Mouse (Mus musculus): Measurements from ENCODE around the gene Chil4. TPM values are rescaled to one million over a fixed set of nuclear protein-coding genes. Genes with fewer than 3 reads are reported as not detected.
"Not testable (repeated sequence)": the region's sequence is repeated elsewhere in the genome, so short reads cannot be mapped to it uniquely, and the experiment has no call there.

The Chil4 gene
- not detected for total RNA-seq (2021)
- long read RNA-seq, experiment 1 = 0 reads
- long read RNA-seq, experiment 2 = 0 reads

DNA sequence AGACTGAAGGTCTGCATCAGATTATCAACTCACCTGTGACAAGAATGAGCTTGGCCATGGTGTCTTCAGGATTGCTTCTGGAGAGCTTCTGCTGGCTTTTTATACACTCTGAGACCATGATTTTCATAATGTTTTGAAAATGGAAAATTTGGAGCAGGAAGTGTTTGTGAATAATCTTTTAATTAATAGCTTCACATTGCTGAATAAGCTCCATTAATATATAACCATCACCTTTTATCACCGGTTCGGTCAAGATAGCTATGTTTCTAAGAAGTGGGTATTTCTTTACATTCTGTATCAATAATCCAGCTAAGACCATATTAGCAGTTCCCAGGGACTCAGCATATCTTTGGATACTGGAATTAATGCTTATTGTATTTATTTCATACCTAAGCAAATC lies at the start of gene Chil4:
Gene Chil4, minus strand, starts transcription at position 101 of the 400 bp plus-strand sequence.
- DNase-seq (ENCODE audit: low spot score in 2 of 2) = no peak

DNA sequence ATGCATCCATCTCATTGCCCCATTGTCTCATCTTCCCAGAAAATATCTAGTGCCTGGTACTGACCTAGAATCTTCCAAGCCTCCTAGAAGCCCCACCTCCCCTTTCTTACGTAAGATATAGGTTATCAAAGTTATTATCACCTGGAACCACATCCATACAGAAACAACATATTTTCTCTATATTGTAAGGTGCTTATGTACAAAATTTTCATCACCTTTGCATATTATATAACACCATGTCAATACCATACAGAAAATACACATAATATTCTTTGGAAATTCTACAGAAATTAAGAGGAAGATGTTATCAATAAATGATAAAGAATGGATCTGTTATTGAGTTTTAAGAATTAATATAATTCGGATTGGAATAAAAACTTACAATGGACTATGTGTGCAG lies 46.5 kb upstream of the Chil4 start:
- no peak for DNase-seq (ENCODE audit: low spot score in 2 of 2)

DNA sequence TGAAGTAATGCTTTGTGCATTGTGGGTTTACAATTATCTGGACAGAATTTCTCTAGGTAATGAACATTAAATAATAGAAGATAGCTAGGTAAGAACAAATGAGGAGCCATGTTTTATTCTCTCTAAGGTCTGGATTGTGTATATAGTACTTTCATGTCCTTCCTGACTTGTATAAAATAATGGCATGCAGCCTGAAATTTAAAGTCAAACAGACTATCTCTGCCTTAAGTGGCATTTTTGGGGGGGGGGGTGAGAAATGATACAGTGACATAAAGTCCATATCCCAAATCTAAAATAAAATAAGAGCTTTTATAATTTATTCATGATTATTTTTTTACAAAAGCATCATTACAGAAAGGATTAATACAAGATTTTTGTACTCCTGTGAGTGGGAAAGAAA lies 45.5 kb upstream of the Chil4 start:
- no peak for DNase-seq (ENCODE audit: low spot score in 2 of 2)

DNA sequence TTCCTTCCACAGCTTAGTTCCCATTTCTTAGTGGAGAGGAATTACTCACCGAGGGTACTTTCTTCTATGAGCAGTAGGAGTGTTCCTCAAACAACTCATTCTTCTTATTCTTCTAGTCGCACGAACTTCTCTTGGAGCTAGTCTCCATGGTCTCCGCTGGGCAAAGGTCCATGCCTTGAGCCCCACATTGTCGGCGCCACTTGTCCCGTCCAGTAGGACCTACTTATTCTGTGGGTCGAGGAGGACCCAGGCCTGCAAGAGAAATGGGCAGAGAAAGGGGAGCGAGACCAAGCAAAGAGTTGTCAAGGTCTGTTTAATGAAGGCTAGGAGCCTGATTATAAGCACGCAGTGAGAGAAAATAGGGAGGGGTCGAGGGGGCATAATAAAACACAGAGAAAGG lies 37.8 kb upstream of the Chil4 start:
- DNase-seq (ENCODE audit: low spot score in 2 of 2) = not testable (repeated sequence)

DNA sequence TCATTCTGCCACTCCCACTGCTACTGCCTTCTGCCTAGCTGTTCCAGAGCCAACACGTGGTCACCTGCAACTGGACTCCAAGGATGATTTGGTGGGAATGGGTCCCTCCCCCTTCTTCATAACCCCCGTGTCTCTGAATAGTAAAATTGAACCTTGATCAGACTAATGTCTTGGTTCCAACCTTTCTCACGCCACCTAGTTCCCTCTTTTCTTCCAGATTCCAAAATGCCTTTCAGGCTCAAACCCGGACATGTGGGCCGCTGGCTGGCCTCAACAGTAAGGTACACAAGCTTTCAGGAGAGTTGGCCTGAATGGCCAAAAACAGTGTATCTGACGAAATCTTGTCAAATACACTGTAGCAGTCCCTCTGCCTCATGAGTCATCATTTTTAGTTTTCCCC lies 33.4 kb upstream of the Chil4 start:
- no peak for DNase-seq (ENCODE audit: low spot score in 2 of 2)

DNA sequence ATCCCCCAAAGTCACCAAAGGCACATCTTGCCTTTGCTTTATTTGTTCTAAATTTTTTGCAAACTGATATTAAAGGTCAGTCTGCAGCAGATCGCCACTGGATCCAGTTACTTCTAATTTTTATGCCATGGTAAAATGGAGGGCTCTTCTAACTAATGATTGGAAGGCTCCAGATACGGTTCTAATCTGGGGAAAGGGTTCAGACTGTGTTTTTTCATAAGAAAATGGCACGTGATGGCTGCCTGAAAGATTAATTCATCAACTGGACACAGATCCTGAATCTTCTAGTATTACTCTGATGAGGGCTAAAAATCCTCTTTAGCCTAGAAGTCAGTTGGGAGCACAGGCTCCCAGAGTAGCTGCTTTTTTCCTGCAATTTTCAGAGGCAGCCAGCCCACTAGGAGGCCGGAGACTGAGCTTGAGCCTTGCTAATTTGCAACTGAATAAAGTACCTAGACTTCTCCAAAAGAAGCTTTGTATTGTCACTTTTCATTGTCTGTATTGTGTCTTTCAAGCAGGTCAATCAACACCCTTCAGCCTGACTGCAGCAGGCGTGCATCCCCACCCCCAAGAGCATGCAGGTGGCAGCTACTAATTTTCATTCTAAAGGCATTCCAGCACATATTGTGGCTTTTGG lies 31.6 kb upstream of the Chil4 start:
- DNase-seq (ENCODE audit: low spot score in 2 of 2) = not testable (repeated sequence)

DNA sequence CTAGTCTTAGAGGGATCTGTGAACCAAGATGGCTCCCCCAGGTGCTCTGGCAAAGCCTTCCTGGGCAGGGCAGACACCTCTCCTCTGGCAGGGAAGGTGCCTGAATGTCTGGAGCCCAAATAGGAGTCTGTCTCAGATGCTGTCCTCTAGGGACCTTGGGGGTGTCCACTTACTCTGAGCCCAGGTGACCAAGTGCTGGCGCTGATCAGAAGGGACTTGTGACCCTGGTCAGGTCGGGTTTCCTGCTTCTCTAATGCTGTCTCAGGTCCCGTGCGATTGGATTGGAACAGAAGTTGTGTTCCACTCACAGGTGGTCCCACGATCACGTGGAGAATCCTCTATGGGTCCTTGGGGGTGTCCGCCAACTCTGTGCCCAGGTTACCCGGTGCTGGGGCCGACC lies 28.1 kb upstream of the Chil4 start:
- DNase-seq (ENCODE audit: low spot score in 2 of 2) = not testable (repeated sequence)

DNA sequence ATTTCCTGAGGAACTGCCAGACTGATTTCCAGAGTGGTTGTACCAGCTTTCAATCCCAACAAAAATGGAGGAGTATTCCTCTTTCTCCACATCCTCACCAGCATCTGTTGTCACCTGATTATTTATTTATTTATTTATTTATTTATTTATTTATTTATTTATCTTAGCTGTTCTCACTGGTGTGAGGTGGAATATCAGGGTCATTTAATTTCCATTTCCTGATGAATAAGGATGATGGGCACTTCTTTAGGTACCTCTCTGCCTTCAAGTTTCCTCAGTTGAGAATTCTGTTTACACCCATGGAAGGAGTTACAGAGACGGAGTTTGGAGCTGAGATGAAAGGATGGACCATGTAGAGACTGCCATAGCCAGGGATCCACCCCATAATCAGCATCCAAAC lies 20.9 kb upstream of the Chil4 start:
- not testable (repeated sequence) for DNase-seq (ENCODE audit: low spot score in 2 of 2)

DNA sequence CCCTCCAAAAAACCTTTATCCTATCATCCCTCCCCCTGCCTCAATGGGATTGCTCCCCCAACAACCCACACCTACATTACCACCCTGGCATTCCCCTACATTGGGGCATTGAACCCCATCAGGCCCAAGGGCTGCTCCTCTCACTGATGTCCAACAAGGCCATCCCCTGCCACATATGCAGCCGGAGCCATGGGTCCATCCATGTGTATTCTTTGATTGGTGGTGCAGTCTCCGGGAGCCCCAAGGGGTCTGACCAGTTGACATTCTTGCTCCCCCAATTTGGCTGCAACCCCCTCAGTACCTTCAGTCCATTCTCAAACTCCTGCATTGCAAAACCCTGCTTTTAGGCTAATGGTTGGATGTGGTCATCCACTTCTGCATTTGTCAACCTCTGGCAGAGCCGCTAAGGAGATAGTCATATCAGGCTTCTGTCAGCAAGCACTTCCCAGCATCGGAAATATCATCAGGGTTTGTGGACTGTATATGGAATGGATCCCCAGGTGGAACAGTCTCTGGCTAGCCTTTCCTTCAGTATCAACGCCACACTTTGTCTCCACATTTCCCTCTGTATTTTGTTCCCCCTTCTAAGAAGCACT lies 20.0 kb upstream of the Chil4 start:
- no peak for DNase-seq (ENCODE audit: low spot score in 2 of 2)

DNA sequence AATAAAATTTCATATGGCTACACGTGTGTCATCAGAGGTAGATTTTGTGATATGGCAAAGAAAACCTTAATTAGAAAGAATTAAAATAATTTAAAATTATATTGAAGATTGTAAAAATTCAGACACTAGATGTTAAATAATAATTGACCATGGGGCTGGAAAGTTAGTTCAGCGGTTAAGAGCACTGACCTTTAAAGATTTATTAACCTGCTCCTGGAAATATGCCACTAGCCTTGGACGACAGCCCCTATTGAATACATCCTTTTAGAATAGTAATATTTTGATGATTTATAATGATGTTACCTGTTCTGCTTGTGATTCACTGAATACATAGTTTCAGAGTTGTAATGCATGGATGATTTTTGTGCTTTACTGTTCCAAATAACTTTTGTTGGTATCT lies 4.1 kb upstream of the Chil4 start:
- not testable (repeated sequence) for DNase-seq (ENCODE audit: low spot score in 2 of 2)

DNA sequence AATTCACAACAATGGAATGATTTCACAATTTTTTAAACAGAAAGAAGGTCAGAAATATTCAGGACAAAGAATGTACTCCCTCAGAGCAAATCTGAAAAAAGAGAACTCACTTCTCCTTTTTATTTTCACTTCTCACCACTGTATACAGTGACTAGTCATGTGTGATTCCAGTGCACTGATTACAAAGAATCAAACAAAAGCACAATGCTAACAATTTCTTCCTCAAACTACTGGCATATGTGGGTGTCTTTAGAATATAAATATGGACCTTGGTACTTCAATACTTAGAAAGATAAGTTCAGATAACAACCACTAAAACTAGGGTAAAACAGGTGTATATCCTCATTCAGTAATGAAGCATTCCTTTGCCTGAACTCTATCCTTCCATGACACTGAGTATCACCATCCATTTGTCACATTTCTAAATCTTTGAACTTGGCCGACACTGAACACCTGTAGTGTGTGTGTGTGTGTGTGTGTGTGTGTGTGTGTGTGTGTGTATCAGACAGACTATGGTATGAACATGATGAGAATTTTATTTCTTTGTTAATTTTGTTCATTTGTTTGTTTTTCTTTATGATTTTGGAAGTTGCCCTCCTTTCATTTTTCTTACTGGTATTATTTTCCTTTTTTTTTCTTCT lies 2.4 kb upstream of the Chil4 start:
- no peak for DNase-seq (ENCODE audit: low spot score in 2 of 2)

DNA sequence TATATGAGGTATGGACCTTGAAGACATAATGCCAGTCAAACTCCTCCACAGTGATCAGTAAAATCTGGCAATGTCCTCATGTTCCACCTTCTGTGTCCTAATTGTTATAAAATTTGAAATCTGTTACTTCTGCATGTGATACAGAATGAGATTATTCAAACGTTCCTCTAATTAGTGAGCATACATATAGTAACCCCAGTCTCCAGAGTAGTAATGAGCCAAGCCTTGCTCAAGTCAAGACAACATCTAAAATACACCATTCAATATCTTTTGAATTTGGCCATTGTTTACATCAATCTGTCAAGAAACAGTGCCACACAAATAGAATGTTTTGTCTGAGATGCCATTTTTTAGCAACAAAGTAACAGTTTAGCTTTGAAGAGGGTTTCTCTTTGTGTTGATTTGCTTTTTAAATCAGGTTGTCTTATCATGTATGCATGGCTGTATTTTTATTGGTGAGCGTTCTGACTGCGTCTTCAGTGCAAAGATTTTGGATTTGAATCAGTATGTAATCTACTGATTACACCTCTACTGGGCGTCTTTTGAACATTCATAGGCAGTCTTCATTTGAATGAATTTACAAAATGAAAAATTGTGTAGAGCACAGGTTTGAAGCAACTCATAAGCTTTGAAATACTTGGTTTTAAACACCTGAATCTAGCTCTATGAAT lies 888 bp downstream of the Chil4 start:
- not testable (repeated sequence) for DNase-seq (ENCODE audit: low spot score in 2 of 2)

DNA sequence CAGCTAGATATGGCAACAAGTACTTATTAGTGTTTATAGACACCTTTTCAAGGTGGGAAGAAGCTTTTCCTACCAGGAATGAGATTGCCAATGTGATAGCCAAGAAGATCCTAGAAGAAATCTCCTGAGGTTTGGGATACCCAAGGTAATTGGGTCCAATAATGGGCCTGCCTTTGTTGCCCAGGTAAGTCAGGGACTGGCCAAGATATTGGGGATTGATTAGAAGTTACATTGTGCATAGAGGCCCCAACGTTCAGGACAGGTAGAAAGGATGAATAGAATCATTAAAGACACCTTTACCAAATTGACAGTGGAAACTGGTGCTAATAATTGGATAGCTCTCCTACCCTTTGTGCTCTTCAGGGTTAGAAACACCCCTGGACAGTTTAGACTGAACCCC lies 21.3 kb downstream of the Chil4 start:
- not testable (repeated sequence) for DNase-seq (ENCODE audit: low spot score in 2 of 2)

DNA sequence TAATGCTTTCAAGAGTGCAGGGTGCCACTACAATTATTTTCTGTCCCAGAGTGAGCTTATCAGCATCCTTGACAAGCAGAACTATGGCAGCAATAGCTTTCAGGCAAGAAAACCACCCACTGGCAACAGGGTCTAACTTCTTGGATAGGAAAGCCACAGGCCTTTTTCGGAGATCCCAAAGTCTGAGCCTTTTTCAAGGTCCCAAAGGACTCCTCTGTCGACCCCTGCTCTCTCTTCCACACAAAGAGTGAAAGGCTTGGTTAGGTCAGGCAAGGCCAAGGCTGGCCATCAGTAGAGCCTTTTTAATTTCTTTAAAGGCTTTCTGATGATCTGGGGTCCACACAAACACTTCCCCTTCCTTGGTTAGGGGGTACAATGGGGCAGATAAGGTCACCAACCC lies 22.1 kb downstream of the Chil4 start:
- DNase-seq (ENCODE audit: low spot score in 2 of 2) = not testable (repeated sequence)

DNA sequence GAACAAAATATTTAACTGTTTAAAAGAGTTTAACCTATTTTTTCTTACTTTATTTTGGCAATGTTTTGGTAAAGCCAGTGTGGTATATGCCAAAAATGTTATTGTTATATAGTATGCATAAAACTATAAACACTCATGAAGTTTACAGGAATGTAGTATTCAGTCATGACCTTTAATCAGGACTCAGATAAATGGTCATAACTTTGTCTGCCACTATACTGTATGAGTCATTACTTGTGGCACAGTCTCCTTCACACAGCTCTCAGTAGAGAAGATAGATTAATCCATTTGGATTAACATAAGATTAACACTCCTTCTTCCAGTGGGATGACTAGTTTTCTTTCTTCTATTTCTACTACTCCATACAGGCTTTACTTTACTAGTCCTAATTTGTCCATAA lies 23.0 kb downstream of the Chil4 start:
- DNase-seq (ENCODE audit: low spot score in 2 of 2) = no peak

DNA sequence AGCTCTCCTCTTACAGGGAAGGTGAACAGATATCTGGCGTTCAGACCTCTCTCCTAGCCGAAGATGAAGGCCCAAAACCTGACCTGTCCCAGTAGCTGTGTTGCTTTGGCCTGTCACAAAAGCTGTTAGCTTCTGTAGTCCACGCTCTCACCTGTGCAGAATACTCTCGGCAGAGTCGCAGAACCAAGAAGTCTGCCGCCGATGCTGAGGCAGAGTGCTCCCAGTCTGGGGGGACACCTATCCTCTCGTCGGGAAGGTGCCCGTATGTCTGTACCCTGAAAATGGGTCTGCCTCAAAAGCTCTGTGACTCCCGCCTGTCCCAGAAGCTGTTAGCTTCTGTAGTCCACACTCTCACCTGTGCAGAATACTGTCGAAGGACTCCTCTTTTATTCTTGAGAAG lies 23.8 kb downstream of the Chil4 start:
- no peak for DNase-seq (ENCODE audit: low spot score in 2 of 2)

DNA sequence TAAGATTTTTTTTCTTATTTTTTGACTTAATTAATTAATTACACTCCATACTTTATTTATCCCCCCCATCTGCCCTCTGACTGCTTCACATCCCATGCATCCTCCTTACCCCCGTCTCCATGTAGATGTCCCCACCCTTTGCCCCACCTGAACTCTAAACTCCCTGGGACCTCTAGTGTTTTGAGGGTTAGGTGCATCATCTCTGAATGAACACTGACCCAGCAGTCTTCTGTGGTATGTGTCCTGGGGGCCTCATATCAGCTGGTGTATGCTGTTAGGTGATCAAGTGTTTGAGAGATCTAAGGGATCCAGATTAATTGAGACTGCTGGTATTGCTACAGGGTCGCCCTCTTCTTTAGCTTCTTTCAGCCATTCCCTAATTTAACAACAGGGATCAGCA lies 31.3 kb downstream of the Chil4 start:
- DNase-seq (ENCODE audit: low spot score in 2 of 2) = no peak

DNA sequence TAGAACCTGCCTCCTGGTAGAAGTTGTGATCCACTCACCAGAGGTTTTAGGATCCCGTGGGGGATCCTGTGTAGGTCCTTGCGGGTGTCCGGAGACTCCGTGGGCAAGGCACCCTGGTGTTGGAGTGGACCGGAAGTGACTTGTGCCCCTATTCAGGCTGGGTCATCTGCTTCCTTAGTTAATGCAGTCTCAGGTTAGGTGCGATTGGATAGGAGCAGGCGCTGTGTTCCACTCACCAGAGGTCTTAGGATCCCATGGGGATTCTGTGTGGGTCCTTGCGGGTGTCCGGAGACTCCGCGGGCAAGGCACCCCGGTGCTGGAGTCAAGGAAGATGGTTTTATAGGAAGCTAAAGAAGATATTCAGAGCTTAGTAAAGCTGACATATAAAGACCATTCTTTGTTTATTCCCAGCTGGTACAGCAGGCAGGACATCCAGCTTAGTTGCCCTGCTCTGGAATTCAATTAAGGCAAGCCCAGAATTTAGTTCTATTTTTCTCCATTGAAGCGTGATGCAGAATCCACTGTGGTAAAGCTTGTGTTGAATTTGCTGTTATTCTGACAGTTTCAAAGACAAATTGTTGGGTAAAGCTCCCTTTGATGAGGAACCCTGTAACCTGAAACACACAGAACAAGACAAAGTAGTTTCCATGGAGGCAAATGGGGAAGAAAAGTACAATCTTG lies 41.7 kb downstream of the Chil4 start:
- DNase-seq (ENCODE audit: low spot score in 2 of 2) = no peak

DNA sequence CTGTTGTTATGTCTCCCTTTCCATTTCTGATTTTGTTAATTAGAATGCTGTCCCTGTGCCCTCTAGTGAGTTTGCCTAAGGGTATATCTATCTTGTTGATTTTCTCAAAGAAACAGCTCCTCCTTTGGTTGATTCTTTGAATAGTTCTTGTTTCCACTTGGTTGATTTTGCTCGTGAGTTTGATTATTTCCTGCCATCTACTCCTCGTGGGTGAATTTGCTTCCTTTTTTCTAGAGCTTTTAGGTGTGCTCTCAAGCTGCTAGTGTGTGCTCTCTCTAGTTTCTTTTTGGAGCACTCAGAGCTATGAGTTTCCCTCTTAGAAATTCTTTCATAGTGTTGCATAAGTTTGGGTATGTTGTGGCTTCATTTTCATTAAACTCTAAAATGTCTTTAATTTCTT lies 44.3 kb downstream of the Chil4 start:
- DNase-seq (ENCODE audit: low spot score in 2 of 2) = not testable (repeated sequence)

DNA sequence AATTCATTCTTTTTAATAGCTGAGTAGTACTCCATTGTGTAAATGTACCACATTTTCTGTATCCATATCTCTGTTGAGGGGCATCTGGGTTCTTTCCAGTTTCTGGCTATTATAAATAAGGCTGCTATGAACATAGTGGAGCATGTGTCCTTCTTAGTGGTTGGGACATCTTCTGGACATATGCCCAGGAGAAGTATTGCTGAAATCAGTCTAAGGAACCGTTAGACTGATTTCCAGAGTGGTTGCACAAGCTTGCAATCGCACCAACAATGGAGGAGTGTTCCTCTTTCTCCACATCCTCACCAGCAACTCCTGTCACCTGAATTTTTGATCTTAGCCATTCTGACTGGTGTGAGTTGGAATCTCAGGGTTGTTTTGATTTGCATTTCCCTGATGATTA lies 46.8 kb downstream of the Chil4 start:
- not testable (repeated sequence) for DNase-seq (ENCODE audit: low spot score in 2 of 2)

DNA sequence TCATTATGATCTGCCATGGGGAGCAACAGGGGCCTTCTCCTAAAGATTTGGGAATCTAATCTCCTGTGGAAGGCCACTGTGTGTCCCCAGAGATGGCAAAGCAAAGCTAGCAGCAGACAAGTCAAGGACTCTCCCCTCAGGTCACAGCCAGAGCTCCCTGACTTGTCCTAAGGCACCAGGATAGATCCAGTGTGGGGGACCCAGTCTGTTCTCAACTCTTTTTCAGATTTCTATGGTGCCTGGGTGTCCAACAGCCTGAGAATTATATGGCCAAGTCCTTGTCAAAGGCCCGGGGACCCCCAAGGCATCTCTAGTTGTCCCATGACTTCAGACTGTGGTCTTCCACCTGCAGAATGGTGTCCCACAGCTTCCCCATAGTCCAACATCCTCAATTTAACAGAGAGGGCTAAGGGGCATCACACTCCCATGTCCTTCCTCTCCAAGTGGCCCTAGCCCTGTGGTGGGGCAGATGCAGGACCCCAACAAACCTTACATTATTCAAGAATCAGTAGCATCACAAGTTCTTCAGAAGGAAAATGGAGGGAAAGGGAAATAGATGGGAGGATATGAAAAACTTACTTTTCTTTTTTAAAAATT lies 48.1 kb downstream of the Chil4 start:
- no peak for DNase-seq (ENCODE audit: low spot score in 2 of 2)

All from adrenal gland, adult 18-20 months (tissue).